Mouse (Mus musculus) brain, embryonic 14.5 days (tissue): ENCODE measurements around the gene Pank4.

Experiments used
- CTCF ChIP-seq: fragments of 200-500 bp; IDR thresholded peaks from 2 replicates; pipeline ENCODE4 v1.5.1; 2012; ENCODE audit warnings: inconsistent platforms, mild to moderate bottlenecking, moderate library complexity, borderline replicate concordance; ENCODE audit not compliant: insufficient read depth, insufficient read length; ENCODE audit errors: extremely low read depth
- POLR2A ChIP-seq: fragments of 200-500 bp; IDR thresholded peaks from 2 replicates; pipeline ENCODE4 v1.6.1; 2012; ENCODE audit warnings: mild to moderate bottlenecking, inconsistent platforms, borderline replicate concordance; ENCODE audit not compliant: poor library complexity, insufficient read depth, insufficient read length, severe bottlenecking; ENCODE audit errors: extremely low read depth

DNA sequence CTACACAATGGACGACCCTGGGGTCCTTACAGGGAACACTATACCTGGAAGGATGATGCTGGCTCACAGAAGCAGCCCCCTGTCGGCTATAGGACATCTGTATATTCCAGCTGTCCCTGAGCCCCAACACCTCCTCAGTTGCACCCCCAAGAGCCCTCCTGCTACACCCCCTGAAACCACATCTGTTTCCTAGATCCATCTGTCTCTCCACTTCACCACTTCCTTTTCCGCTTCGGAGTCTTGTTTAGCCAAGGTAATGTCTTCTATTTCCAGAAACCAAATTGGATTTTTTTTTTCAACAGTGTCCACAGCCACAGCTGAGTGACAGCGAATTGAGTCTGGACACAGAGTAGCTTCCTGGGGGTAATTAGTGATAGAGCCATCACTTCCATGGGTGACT, 35.5 kb downstream of the Pank4 start:
- TF ChIP-seq POLR2A (no peak), CTCF (no peak)
